Mouse (Mus musculus): ENCODE measurements at regions not wholly inside any gene's neighbourhood (a gene's known extent, or its start where the extent isn't known, plus 50 kb on each side); places are given as distances from the start of the nearest gene placed in this dataset.

GRCm38 (mm10) chr1:76637268-76638009, 877.4 kb downstream of the Epha4 start:
- TF ChIP-seq USF1 (IDR thresholded peaks at IDR 0.05; ENCODE audit: low read depth, low read length) (no peak), JUND (conservative IDR thresholded peaks at IDR 0.05; ENCODE audit: low read depth, low read length) (no peak), CTCF (conservative IDR thresholded peaks at IDR 0.05 in 1 of 2, IDR thresholded peaks at IDR 0.05 in 1 of 2; ENCODE audit: low read depth in 2 of 2, low read length in 2 of 2) (no peak), TCF12 (IDR thresholded peaks at IDR 0.05; ENCODE audit: low read depth, low read length) (no peak), HCFC1 (IDR thresholded peaks at IDR 0.05; ENCODE audit: low read depth, low read length) (no peak), ZNF384 (IDR thresholded peaks at IDR 0.05; ENCODE audit: low read depth, low read length) (no peak), ZC3H11A (IDR thresholded peaks at IDR 0.05; ENCODE audit: low read depth, low read length) (no peak), EP300 (IDR thresholded peaks at IDR 0.05; ENCODE audit: low read length) (no peak), POLR2A (IDR thresholded peaks at IDR 0.05; ENCODE audit: low read depth, low read length) (no peak), MAZ (IDR thresholded peaks at IDR 0.05; ENCODE audit: low read depth, low read length) (no peak), KAT2A (IDR thresholded peaks at IDR 0.05; ENCODE audit: insufficient replicate concordance, low read length) (no peak), MAFK (IDR thresholded peaks at IDR 0.05; ENCODE audit: insufficient replicate concordance, low read length) (no peak), RAD21 (IDR thresholded peaks at IDR 0.05; ENCODE audit: low read depth, low read length) (no peak), NELFE (IDR thresholded peaks at IDR 0.05; ENCODE audit: low read depth, low read length) (no peak)

All from CH12.LX (cell line).